Mouse (Mus musculus) lung, postnatal 10 days (tissue): ENCODE data around the gene Nxph1.

Experiments
- DNase-seq: peaks from one replicate; pipeline ENCODE4 v3.0.0; 2021

Gene Nxph1

GRCm38 (mm10) chr6:9133589-9134279, 185.5 kb downstream of the Nxph1 start:
- no peak for DNase-seq

- DNase-seq = no peak
Measured at GRCm38 (mm10) chr6:9147966-9148365, 199.7 kb downstream of the Nxph1 start.

- DNase-seq = no peak
Measured at GRCm38 (mm10) chr6:9149791-9150190, 201.6 kb downstream of the Nxph1 start.

GRCm38 (mm10) chr6:9159191-9159590, 211.0 kb downstream of the Nxph1 start:
- no peak for DNase-seq

DNA sequence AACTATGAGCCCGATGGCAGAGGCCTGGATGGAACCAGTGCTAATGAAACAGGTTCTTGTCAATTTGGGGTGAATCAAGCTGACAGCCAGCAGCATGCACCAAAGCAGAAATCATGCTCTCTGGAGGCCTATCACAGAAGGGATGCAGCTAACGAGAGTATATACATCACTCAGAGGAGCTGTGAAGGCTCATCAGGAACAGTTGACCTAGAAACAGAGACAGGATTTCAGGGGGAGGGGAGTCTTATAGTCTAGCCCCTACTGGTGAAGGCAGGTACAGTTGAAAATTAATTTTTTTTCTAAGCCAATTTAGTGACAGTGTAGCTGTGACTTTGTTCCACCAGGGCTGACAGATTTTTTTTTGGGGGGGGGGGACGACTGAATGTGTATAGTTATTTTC, 234.2 kb downstream of the Nxph1 start:
- no peak for DNase-seq

DNA sequence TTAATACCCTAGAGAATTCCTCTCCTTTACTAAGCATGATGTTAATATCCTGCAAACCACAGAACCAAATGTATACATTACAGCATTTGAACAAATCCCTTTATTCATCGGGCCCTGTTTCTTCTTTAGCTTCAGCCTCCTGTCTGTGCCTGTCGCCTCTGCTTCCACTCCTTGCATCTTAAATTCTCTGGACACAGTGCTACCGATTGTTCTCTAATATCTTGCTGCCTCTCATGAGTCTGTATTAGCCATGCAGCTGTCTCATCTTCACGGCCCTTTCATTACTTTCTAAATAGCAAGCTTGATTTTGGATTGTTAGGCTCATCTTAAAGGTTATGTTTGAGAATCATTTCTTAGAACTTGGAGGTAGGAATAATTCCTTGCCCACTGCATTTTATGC, 262.5 kb downstream of the Nxph1 start:
- no peak for DNase-seq

DNA sequence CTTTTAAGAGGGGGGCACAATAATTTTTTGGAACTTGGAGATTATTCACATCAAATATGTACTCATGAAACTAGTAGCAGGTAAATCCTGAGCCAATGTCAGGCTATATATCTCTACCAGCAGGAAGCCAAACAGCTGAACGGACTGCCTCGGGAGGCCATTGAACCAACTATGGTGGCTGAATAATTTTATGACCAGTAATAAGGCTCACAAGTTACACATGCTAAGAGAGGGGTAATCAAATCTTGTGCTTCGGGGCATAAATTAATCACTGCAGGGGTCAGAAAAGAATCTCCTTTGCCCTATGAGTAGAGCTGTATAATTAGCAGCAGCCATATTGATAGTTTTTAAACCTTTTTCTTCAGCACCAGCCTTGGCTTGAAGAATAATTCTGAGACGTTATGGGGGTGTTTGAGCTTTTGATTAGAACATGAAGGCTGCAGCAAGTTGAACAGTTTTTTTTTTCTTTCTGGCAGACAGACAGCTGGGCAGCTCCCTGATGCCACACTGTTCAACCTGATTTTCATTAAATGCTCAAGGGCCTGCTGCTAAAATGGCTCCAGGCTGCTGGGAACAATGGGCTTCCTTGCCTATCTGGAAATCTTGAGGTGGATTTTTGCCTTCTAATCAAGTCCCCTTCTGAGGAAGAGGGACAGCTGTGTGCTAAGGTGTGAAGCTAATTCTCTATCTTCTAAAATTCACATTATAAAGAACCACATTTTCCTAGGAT, 272.7 kb downstream of the Nxph1 start:
- DNase-seq = no peak

GRCm38 (mm10) chr6:9234802-9235201, 286.6 kb downstream of the Nxph1 start:
- DNase-seq = peak; percentile 2

DNA sequence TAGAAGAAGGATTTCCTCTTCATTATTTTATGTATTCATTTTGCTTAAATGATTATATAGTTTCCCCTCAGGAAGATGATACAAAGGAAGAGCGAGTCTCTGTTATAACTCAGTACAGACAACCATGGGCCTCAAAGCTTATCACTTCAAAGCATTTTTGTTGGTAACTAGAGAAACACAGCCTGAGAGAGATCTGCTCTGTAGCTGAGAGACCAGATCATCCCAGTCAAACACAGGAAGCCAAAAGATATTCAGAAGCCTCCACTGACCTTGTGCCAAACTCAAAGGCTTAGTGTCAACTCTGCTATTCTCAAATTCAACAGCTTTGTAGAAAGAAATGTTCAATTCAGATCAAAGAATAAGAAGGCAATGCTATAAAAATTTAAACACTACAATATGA, 319.8 kb downstream of the Nxph1 start:
- no peak for DNase-seq
